Comparison of ENCODE assay signal across 17 mouse cellular contexts in genomic region chr9:65657218-65657617, GRCm38 (mm10). TPM values are rescaled to one million over a fixed set of nuclear protein-coding genes. Genes with fewer than 3 reads are reported as not detected.
DNase-seq lines count a peak whose midpoint lies in the region.
"Had no signal": no experiment of that assay in that cellular context is flagged by ENCODE, and none has a peak within 500 bp of the region (broad histone marks: within the 10 kb centered on the region; RNA-seq: fewer than 3 reads in every experiment).

No protein-coding gene starts in this region.

- no peaks in the 10 kb centered on the region for H3K27me3 ChIP-seq in heart, embryonic 10.5 days (ENCODE audit: insufficient read depth, poor library complexity, severe bottlenecking)
- H3K27me3 ChIP-seq: embryonic facial prominence, embryonic 12.5 days; forebrain, embryonic 13.5 days; forebrain, embryonic 15.5 days had no signal

- H3K36me3 ChIP-seq in heart, embryonic 10.5 days: peaks cover 17% of the 10 kb centered on the region; the same call in 1 of the 2 replicates
- H3K36me3 ChIP-seq: embryonic facial prominence, embryonic 10.5 days; embryonic facial prominence, embryonic 12.5 days; forebrain, embryonic 15.5 days had no signal

- H3K4me3 ChIP-seq in heart, embryonic 10.5 days: no peak overlapping the region
- H3K4me3 ChIP-seq in brown adipose tissue, adult 24 weeks (ENCODE audit: insufficient read depth, low read depth, low read length): no peak overlapping the region
- H3K4me3 ChIP-seq: embryonic facial prominence, embryonic 10.5 days; embryonic facial prominence, embryonic 12.5 days; forebrain, embryonic 13.5 days; forebrain, embryonic 15.5 days had no signal

- no peaks in the 10 kb centered on the region for H3K9me3 ChIP-seq in heart, embryonic 10.5 days
- H3K9me3 ChIP-seq: embryonic facial prominence, embryonic 10.5 days; embryonic facial prominence, embryonic 12.5 days; forebrain, embryonic 13.5 days; forebrain, embryonic 15.5 days had no signal

- H3K4me1 ChIP-seq in heart, embryonic 10.5 days: peaks cover 15% of the 10 kb centered on the region; the same call in 1 of the 2 replicates
- peaks cover 6% of the 10 kb centered on the region; the same call in 1 of the 2 replicates for H3K4me1 ChIP-seq in brown adipose tissue, adult 24 weeks (ENCODE audit: control insufficient read depth, insufficient read depth, insufficient read length, low read length)
- H3K4me1 ChIP-seq: embryonic facial prominence, embryonic 12.5 days; forebrain, embryonic 13.5 days; forebrain, embryonic 15.5 days had no signal

- peak; percentile 55 for DNase-seq in adrenal gland, postnatal 14 days
- no peak for DNase-seq in adrenal gland, adult 8-10 months
- DNase-seq in heart, adult 11 months: peak; percentile 81
- no peak for DNase-seq in heart, embryonic 10.5 days (ENCODE audit: low spot score)
- no peak for DNase-seq in cerebellum, postnatal 25 days
- DNase-seq: cerebellum, adult 11 months; cerebellum, adult 18-20 months; cerebellum, adult 8-10 months; cerebellum, adult 9-11 months; cerebellum, postnatal 14 days; forebrain, postnatal 0 days had no signal

- 82% methylated on average over 3 of the region's 3 CpGs for WGBS in heart, embryonic 10.5 days

- no peak overlapping the region for H3K27ac ChIP-seq in heart, embryonic 10.5 days
- H3K27ac ChIP-seq in brown adipose tissue, adult 24 weeks (replicated peaks; ENCODE audit: low read depth, low read length): peak overlapping the region; percentile 32; the same call in 1 of the 2 replicates
- H3K27ac ChIP-seq: embryonic facial prominence, embryonic 10.5 days; embryonic facial prominence, embryonic 12.5 days; forebrain, embryonic 13.5 days; forebrain, embryonic 15.5 days had no signal

RNA-seq across cellular contexts. Expression of gene Oaz2, which starts 10.6 kb away (rescaled TPM):
- total RNA-seq in adrenal gland, postnatal 14 days (2021): 133 and 148 TPM in 2 replicates
- 100 to 1,000 TPM; 138 to 203 (median 175) TPM for total RNA-seq in adrenal gland, adult 8-10 months (2022)
- 268 and 288 TPM in 2 replicates for polyA plus RNA-seq in heart, embryonic 10.5 days (2016; fragmentation: Nextera tagmentation; extraction: Ambion mirVana)
- polyA plus RNA-seq in brown adipose tissue, adult 24 weeks (2012; ENCODE audit: insufficient read depth, insufficient read length, missing spikeins): 52.7 and 66.3 TPM in 2 replicates

RNA-seq across cellular contexts. Expression of gene Rbpms2, which starts 27.8 kb away (rescaled TPM):
- total RNA-seq in adrenal gland, postnatal 14 days (2021): 61.0 and 61.5 TPM in 2 replicates
- 100 to 1,000 TPM in 1 of 4 experiments, 10 to 100 TPM in 3; 50.0 to 107 (median 75.9) TPM for total RNA-seq in adrenal gland, adult 8-10 months (2022)
- polyA plus RNA-seq in heart, embryonic 10.5 days (2016; fragmentation: Nextera tagmentation; extraction: Ambion mirVana): 117 and 179 TPM in 2 replicates
- polyA plus RNA-seq in brown adipose tissue, adult 24 weeks (2012; ENCODE audit: insufficient read depth, insufficient read length, missing spikeins): 72.4 and 81.8 TPM in 2 replicates
- total RNA-seq: MEL had no signal

Comparison
In these comparisons a context has a peak if more than half of its experiments do, and no peak if none do; other contexts are left out.
1. DNase-seq: peak in adrenal gland, postnatal 14 days (single experiment) and heart, adult 11 months (single experiment); none in adrenal gland, adult 8-10 months (single experiment), heart, embryonic 10.5 days (single experiment) and cerebellum, postnatal 25 days (0 of 2).